Mouse (Mus musculus) C2C12 (cell line): ENCODE results near the gene Cbfa2t3.

ENCODE experiments used
- CTCF ChIP-seq: IDR thresholded peaks from one replicate; pipeline ENCODE4 v1.5.1; 2011; ENCODE audit not compliant: control insufficient read depth, insufficient read depth, insufficient read length
- MAX ChIP-seq: IDR thresholded peaks from one replicate; pipeline ENCODE4 v1.6.1; 2011; ENCODE audit warnings: mild to moderate bottlenecking, control low read depth

GRCm38 (mm10) chr8:122702301-122702941 lies 3.5 kb upstream of the Cbfa2t3 start:
- TF ChIP-seq MAX (no peak), CTCF (no peak)
